Mouse (Mus musculus) liver, embryonic 13.5 days (tissue): ENCODE results near the gene Galnt18. TPM values are rescaled to one million over a fixed set of nuclear protein-coding genes. Genes with fewer than 3 reads are reported as not detected.

Experiments used
- ATAC-seq: fragments of 200-750 bp; cut with Nextera tagmentation; 2 replicates; pipeline ENCODE4 v1.8.0; 2017; ENCODE audit warnings: low read depth, mild to moderate bottlenecking, moderate number of reproducible peaks, moderate library complexity
- DNase-seq: peaks from one replicate; pipeline ENCODE4 v3.0.0; 2022
- H3K27ac ChIP-seq: fragments of 300-500 bp; sonication (generic); 2 replicates; pipeline ENCODE4 v1.5.1; 2015; ENCODE audit warnings: moderate library complexity, mild to moderate bottlenecking, inconsistent platforms
- H3K27me3 ChIP-seq: fragments of 300-500 bp; sonication (generic); 2 replicates; pipeline ENCODE4 v1.6.1; 2015; ENCODE audit warnings: mild to moderate bottlenecking, inconsistent platforms
- H3K36me3 ChIP-seq: fragments of 300-500 bp; sonication (generic); 2 replicates; pipeline ENCODE4 v1.6.1; 2015; ENCODE audit warnings: mild to moderate bottlenecking, inconsistent platforms
- H3K4me1 ChIP-seq: fragments of 300-500 bp; sonication (generic); replicated peaks from 2 replicates; pipeline ENCODE4 v1.6.1; 2015; ENCODE audit warnings: inconsistent platforms
- H3K4me2 ChIP-seq: fragments of 300-500 bp; sonication (generic); 2 replicates; pipeline ENCODE4 v1.6.1; 2015; ENCODE audit warnings: inconsistent platforms, mild to moderate bottlenecking, moderate library complexity
- H3K4me3 ChIP-seq: fragments of 300-500 bp; sonication (generic); replicated peaks from 2 replicates; pipeline ENCODE4 v1.5.1; 2015; ENCODE audit warnings: mild to moderate bottlenecking, inconsistent platforms
- H3K9ac ChIP-seq: fragments of 300-500 bp; sonication (generic); 2 replicates; pipeline ENCODE4 v1.6.1; 2015; ENCODE audit warnings: mild to moderate bottlenecking, inconsistent platforms
- H3K9me3 ChIP-seq: fragments of 300-500 bp; sonication (generic); replicated peaks from 2 replicates; pipeline ENCODE4 v1.6.1; 2016; ENCODE audit warnings: inconsistent platforms
- WGBS: fragments of 180-500 bp; shearing (Covaris S2); methylation state at CpG from one replicate; pipeline ENCODE4 v1.1.7; 2015; ENCODE audit not compliant: insufficient replicate concordance; 5-methylcytosine and 5-hydroxymethylcytosine counted together
- polyA plus RNA-seq: library from polyadenylated mRNA; unstranded; fragments of >200 nt; fragmentation: Nextera tagmentation; extraction: Ambion mirVana; gene quantifications from 2 replicates; pipeline ENCODE4 v1.2.1, GENCODE M21; 2015

Gene Galnt18
- polyA plus RNA-seq, 1 experiment from 2014 or later: 1.7 TPM

- no peaks in the 10 kb centered on the region for H3K4me1 ChIP-seq
- no peaks in the 10 kb centered on the region for H3K9me3 ChIP-seq
- ATAC-seq (no peak), DNase-seq (no peak)
- no peaks in the 10 kb centered on the region for H3K27me3 ChIP-seq
- no peak overlapping the region for H3K9ac ChIP-seq
- H3K4me3 ChIP-seq: no peak overlapping the region
- WGBS: 40% methylated on average over 5 of the region's 5 CpGs
- H3K36me3 ChIP-seq: no peaks in the 10 kb centered on the region
- H3K4me2 ChIP-seq: no peak overlapping the region
- H3K27ac ChIP-seq: no peak overlapping the region
These were observed 287.4 kb downstream of the Galnt18 start for GRCm38 (mm10) chr7:111492242-111492949.

GRCm38 (mm10) chr7:111491566-111491965 is 288.2 kb downstream of the Galnt18 start:
- H3K4me1 ChIP-seq: no peaks in the 10 kb centered on the region
- H3K36me3 ChIP-seq: no peaks in the 10 kb centered on the region
- H3K27ac ChIP-seq: no peak overlapping the region
- no peak overlapping the region for H3K4me2 ChIP-seq
- DNase-seq (no peak), ATAC-seq (no peak)
- no peak overlapping the region for H3K9ac ChIP-seq
- H3K27me3 ChIP-seq: no peaks in the 10 kb centered on the region
- no peak overlapping the region for H3K4me3 ChIP-seq
- no peaks in the 10 kb centered on the region for H3K9me3 ChIP-seq
- WGBS: 60% methylated on average over 2 of the region's 2 CpGs

- ATAC-seq: no peak
- no peak for DNase-seq
- no peaks in the 10 kb centered on the region for H3K9me3 ChIP-seq
- no peak overlapping the region for H3K4me2 ChIP-seq
- H3K27ac ChIP-seq: no peak overlapping the region
- no peaks in the 10 kb centered on the region for H3K27me3 ChIP-seq
- 55% methylated on average over 3 of the region's 3 CpGs for WGBS
- H3K9ac ChIP-seq: no peak overlapping the region
- H3K4me1 ChIP-seq: no peaks in the 10 kb centered on the region
- no peaks in the 10 kb centered on the region for H3K36me3 ChIP-seq
- H3K4me3 ChIP-seq: no peak overlapping the region
These were observed 292.9 kb downstream of the Galnt18 start for GRCm38 (mm10) chr7:111486811-111487333.

GRCm38 (mm10) chr7:111483896-111484295 is 295.9 kb downstream of the Galnt18 start:
- Histone ChIP-seq H3K27ac (no peak overlapping the region), H3K4me1 (no peaks in the 10 kb centered on the region), H3K9ac (no peak overlapping the region), H3K9me3 (no peaks in the 10 kb centered on the region), H3K27me3 (no peaks in the 10 kb centered on the region), H3K36me3 (no peaks in the 10 kb centered on the region), H3K4me2 (no peak overlapping the region), H3K4me3 (no peak overlapping the region)
- DNase-seq (no peak), ATAC-seq (no peak)
- WGBS: 53% methylated on average over 4 of the region's 4 CpGs

- Histone ChIP-seq H3K9ac (no peak overlapping the region), H3K9me3 (no peaks in the 10 kb centered on the region), H3K36me3 (no peaks in the 10 kb centered on the region), H3K4me1 (no peaks in the 10 kb centered on the region), H3K4me3 (no peak overlapping the region), H3K27me3 (no peaks in the 10 kb centered on the region), H3K4me2 (no peak overlapping the region), H3K27ac (no peak overlapping the region)
- WGBS: 73% methylated on average over 3 of the region's 3 CpGs
- no peak for DNase-seq
- ATAC-seq: no peak
These were observed 296.5 kb downstream of the Galnt18 start for GRCm38 (mm10) chr7:111483321-111483720.

- no peak overlapping the region for H3K9ac ChIP-seq
- H3K4me3 ChIP-seq: no peak overlapping the region
- H3K27me3 ChIP-seq: no peaks in the 10 kb centered on the region
- no peak overlapping the region for H3K4me2 ChIP-seq
- H3K4me1 ChIP-seq: no peaks in the 10 kb centered on the region
- WGBS: 62% methylated on average over 5 of the region's 5 CpGs
- no peak overlapping the region for H3K27ac ChIP-seq
- DNase-seq (no peak), ATAC-seq (no peak)
- no peaks in the 10 kb centered on the region for H3K36me3 ChIP-seq
- no peaks in the 10 kb centered on the region for H3K9me3 ChIP-seq
These were observed 312.1 kb downstream of the Galnt18 start for GRCm38 (mm10) chr7:111467715-111468114.

GRCm38 (mm10) chr7:111466720-111467119 is 313.1 kb downstream of the Galnt18 start:
- Histone ChIP-seq H3K27ac (no peak overlapping the region), H3K27me3 (no peaks in the 10 kb centered on the region), H3K4me2 (no peak overlapping the region), H3K4me1 (no peaks in the 10 kb centered on the region), H3K9me3 (no peaks in the 10 kb centered on the region), H3K36me3 (no peaks in the 10 kb centered on the region), H3K4me3 (no peak overlapping the region), H3K9ac (no peak overlapping the region)
- no peak for ATAC-seq
- DNase-seq: no peak
- WGBS: 31% methylated on average over 1 of the region's 1 CpGs

- Histone ChIP-seq H3K9ac (no peak overlapping the region), H3K27me3 (no peaks in the 10 kb centered on the region), H3K36me3 (no peaks in the 10 kb centered on the region), H3K27ac (no peak overlapping the region), H3K4me3 (no peak overlapping the region), H3K4me1 (no peaks in the 10 kb centered on the region), H3K9me3 (no peaks in the 10 kb centered on the region), H3K4me2 (no peak overlapping the region)
- DNase-seq (no peak), ATAC-seq (no peak)
- 57% methylated on average over 3 of the region's 3 CpGs for WGBS
These were observed 313.7 kb downstream of the Galnt18 start for GRCm38 (mm10) chr7:111466121-111466520.

- ATAC-seq: no peak
- 66% methylated on average over 4 of the region's 4 CpGs for WGBS
- H3K27me3 ChIP-seq: no peaks in the 10 kb centered on the region
- H3K4me3 ChIP-seq: no peak overlapping the region
- H3K27ac ChIP-seq: no peak overlapping the region
- no peaks in the 10 kb centered on the region for H3K36me3 ChIP-seq
- no peak overlapping the region for H3K9ac ChIP-seq
- H3K4me2 ChIP-seq: no peak overlapping the region
- no peak for DNase-seq
- no peaks in the 10 kb centered on the region for H3K9me3 ChIP-seq
- no peaks in the 10 kb centered on the region for H3K4me1 ChIP-seq
These were observed 320.1 kb downstream of the Galnt18 start for GRCm38 (mm10) chr7:111459716-111460115.

GRCm38 (mm10) chr7:111456007-111456406 is 323.8 kb downstream of the Galnt18 start:
- H3K27me3 ChIP-seq: no peaks in the 10 kb centered on the region
- H3K4me3 ChIP-seq: no peak overlapping the region
- no peaks in the 10 kb centered on the region for H3K36me3 ChIP-seq
- no peak for ATAC-seq
- 63% methylated on average over 3 of the region's 3 CpGs for WGBS
- H3K9me3 ChIP-seq: no peaks in the 10 kb centered on the region
- H3K9ac ChIP-seq: no peak overlapping the region
- H3K4me2 ChIP-seq: no peak overlapping the region
- no peak for DNase-seq
- no peak overlapping the region for H3K27ac ChIP-seq
- H3K4me1 ChIP-seq: no peaks in the 10 kb centered on the region

- Histone ChIP-seq H3K27me3 (no peaks in the 10 kb centered on the region), H3K4me3 (no peak overlapping the region), H3K9ac (no peak overlapping the region), H3K9me3 (no peaks in the 10 kb centered on the region), H3K4me2 (no peak overlapping the region), H3K27ac (no peak overlapping the region), H3K4me1 (no peaks in the 10 kb centered on the region), H3K36me3 (no peaks in the 10 kb centered on the region)
- WGBS: 74% methylated on average over 4 of the region's 4 CpGs
- ATAC-seq (no peak), DNase-seq (no peak)
These were observed 324.2 kb downstream of the Galnt18 start for GRCm38 (mm10) chr7:111455541-111455940.

GRCm38 (mm10) chr7:111452000-111452399 is 327.8 kb downstream of the Galnt18 start:
- H3K9ac ChIP-seq: no peak overlapping the region
- H3K27me3 ChIP-seq: no peaks in the 10 kb centered on the region
- H3K27ac ChIP-seq: no peak overlapping the region
- no peaks in the 10 kb centered on the region for H3K36me3 ChIP-seq
- WGBS: 43% methylated on average over 1 of the region's 1 CpGs
- no peaks in the 10 kb centered on the region for H3K4me1 ChIP-seq
- ATAC-seq: no peak
- no peak overlapping the region for H3K4me2 ChIP-seq
- DNase-seq: no peak
- no peak overlapping the region for H3K4me3 ChIP-seq
- no peaks in the 10 kb centered on the region for H3K9me3 ChIP-seq
